Mouse (Mus musculus): ENCODE data around the gene Vcan. TPM values are rescaled to one million over a fixed set of nuclear protein-coding genes. Genes with fewer than 3 reads are reported as not detected.

The Vcan gene
- polyA plus RNA-seq, 1 experiment: 2.7 TPM

DNA sequence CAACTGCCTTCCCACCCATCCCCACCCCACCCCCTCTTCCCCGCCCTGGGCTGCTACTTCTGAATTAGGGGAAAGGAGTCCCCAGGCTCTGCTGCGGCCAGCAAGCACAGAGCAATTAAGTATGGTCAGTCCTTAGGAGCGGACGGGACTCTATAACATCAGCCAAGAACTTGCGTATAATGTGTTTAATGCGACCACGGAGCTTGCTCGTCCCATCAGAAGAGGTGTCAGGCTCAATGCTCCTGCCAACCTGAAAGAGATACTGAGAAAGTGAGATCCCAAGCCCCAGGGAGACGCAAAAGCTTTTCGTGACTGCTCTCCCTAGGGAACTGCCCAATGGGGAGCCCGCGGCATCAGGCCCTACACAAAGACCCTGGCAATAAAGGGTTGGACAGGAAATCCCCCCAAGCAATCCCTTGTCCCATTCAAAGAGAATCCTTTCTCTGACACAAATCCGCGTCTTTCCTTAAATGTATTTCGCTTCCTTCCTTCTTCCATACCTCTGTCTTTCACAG lies 434 bp upstream of the Vcan start:
- Histone ChIP-seq H3K27ac (ENCODE audit: control insufficient read depth, insufficient read depth, low read length) (no peak overlapping the region), H3K4me3 (ENCODE audit: control insufficient read depth, insufficient read depth, low read length) (no peak overlapping the region), H3K27me3 (ENCODE audit: control insufficient read depth, insufficient read depth, low read length) (peaks cover 13% of the 10 kb centered on the region), H3K36me3 (ENCODE audit: control insufficient read depth, insufficient read depth, low read length) (no peaks in the 10 kb centered on the region), H3K4me1 (replicated peaks; ENCODE audit: control insufficient read depth, insufficient read depth, low read length) (peaks cover 14% of the 10 kb centered on the region)
- DNase-seq: no peak
- 16% methylated on average over 15 of the region's 15 CpGs for WGBS
- TF ChIP-seq CTCF (IDR thresholded peaks at IDR 0.05; ENCODE audit: borderline replicate concordance, control insufficient read depth, extremely low read depth, insufficient read depth, low read length, poor library complexity) (no peak), POLR2A (IDR thresholded peaks at IDR 0.05; ENCODE audit: control insufficient read depth, extremely low read depth, insufficient read depth, low read length, poor library complexity) (no peak)

- H3K27me3 ChIP-seq (ENCODE audit: control insufficient read depth, insufficient read depth, low read length): peaks cover 13% of the 10 kb centered on the region
- H3K4me1 ChIP-seq (replicated peaks; ENCODE audit: control insufficient read depth, insufficient read depth, low read length): peaks cover 14% of the 10 kb centered on the region
- peak; percentile 1 for DNase-seq
- WGBS: 6% methylated on average over 14 of the region's 14 CpGs
- no peak for TF ChIP-seq CTCF (IDR thresholded peaks at IDR 0.05; ENCODE audit: borderline replicate concordance, control insufficient read depth, extremely low read depth, insufficient read depth, low read length, poor library complexity)
- TF ChIP-seq POLR2A (IDR thresholded peaks at IDR 0.05; ENCODE audit: control insufficient read depth, extremely low read depth, insufficient read depth, low read length, poor library complexity): no peak
- no peak overlapping the region for H3K4me3 ChIP-seq (ENCODE audit: control insufficient read depth, insufficient read depth, low read length)
- H3K27ac ChIP-seq (ENCODE audit: control insufficient read depth, insufficient read depth, low read length): no peak overlapping the region
- no peaks in the 10 kb centered on the region for H3K36me3 ChIP-seq (ENCODE audit: control insufficient read depth, insufficient read depth, low read length)
Measured at GRCm38 (mm10) chr13:89741116-89741551, 1.2 kb downstream of the Vcan start.

DNA sequence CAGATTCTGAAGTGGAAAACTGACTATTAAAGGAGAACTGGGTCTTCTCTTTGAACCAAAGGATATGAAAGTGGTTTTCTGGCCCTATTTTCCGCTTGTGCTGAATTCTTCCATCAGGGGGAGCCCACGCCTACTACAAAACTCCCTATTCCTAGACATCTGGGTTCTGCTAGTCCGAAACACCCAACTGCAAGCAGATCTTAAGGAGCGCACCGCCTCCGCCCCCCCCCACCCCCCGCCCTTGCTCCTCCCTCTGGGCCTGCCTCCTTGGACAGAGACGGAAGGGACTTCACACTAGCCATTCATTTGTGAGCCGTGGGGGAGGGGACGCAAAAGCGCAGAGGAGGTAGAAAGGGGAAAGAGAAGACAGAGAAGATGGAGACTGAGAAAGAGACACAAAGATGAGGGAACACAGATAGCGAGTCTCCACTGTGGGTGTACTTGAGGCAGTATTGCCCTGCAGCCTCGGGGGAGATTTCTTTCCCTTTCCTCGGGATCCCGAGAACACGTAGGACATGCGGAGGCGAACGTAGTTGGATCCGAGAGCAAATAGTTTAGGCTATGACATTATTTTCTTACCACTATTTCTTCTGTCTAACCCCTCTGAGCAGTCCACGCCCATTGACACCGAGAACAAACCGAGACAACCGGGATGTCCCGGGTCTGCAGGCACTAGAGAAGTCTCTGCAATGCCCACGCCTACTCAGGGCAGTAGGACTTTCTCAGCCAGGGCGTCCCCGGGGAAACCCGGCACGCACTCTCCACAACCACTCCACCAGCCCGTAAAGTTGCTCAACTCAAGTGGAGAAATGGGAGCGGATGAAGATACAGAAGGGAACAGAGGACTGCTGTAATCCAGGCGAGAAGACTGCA lies 1.8 kb downstream of the Vcan start:
- Histone ChIP-seq H3K4me3 (ENCODE audit: control insufficient read depth, insufficient read depth, low read length) (peak overlapping the region; percentile 70), H3K4me1 (replicated peaks; ENCODE audit: control insufficient read depth, insufficient read depth, low read length) (peaks cover 14% of the 10 kb centered on the region), H3K36me3 (ENCODE audit: control insufficient read depth, insufficient read depth, low read length) (no peaks in the 10 kb centered on the region), H3K27ac (ENCODE audit: control insufficient read depth, insufficient read depth, low read length) (no peak overlapping the region), H3K27me3 (ENCODE audit: control insufficient read depth, insufficient read depth, low read length) (peaks cover 13% of the 10 kb centered on the region)
- WGBS: under 1% methylated on average over 33 of the region's 33 CpGs
- peak; percentile 31 for DNase-seq
- TF ChIP-seq CTCF (IDR thresholded peaks at IDR 0.05; ENCODE audit: borderline replicate concordance, control insufficient read depth, extremely low read depth, insufficient read depth, low read length, poor library complexity) (no peak), POLR2A (IDR thresholded peaks at IDR 0.05; ENCODE audit: control insufficient read depth, extremely low read depth, insufficient read depth, low read length, poor library complexity) (no peak)

GRCm38 (mm10) chr13:89739696-89740242 lies 2.5 kb downstream of the Vcan start:
- H3K36me3 ChIP-seq (ENCODE audit: control insufficient read depth, insufficient read depth, low read length): no peaks in the 10 kb centered on the region
- DNase-seq: no peak
- no peak overlapping the region for H3K27ac ChIP-seq (ENCODE audit: control insufficient read depth, insufficient read depth, low read length)
- 1% methylated on average over 24 of the region's 24 CpGs for WGBS
- peaks cover 13% of the 10 kb centered on the region for H3K27me3 ChIP-seq (ENCODE audit: control insufficient read depth, insufficient read depth, low read length)
- peak overlapping the region; percentile 70 for H3K4me3 ChIP-seq (ENCODE audit: control insufficient read depth, insufficient read depth, low read length)
- TF ChIP-seq CTCF (IDR thresholded peaks at IDR 0.05; ENCODE audit: borderline replicate concordance, control insufficient read depth, extremely low read depth, insufficient read depth, low read length, poor library complexity): no peak
- TF ChIP-seq POLR2A (IDR thresholded peaks at IDR 0.05; ENCODE audit: control insufficient read depth, extremely low read depth, insufficient read depth, low read length, poor library complexity): no peak
- peaks cover 14% of the 10 kb centered on the region for H3K4me1 ChIP-seq (replicated peaks; ENCODE audit: control insufficient read depth, insufficient read depth, low read length)

DNA sequence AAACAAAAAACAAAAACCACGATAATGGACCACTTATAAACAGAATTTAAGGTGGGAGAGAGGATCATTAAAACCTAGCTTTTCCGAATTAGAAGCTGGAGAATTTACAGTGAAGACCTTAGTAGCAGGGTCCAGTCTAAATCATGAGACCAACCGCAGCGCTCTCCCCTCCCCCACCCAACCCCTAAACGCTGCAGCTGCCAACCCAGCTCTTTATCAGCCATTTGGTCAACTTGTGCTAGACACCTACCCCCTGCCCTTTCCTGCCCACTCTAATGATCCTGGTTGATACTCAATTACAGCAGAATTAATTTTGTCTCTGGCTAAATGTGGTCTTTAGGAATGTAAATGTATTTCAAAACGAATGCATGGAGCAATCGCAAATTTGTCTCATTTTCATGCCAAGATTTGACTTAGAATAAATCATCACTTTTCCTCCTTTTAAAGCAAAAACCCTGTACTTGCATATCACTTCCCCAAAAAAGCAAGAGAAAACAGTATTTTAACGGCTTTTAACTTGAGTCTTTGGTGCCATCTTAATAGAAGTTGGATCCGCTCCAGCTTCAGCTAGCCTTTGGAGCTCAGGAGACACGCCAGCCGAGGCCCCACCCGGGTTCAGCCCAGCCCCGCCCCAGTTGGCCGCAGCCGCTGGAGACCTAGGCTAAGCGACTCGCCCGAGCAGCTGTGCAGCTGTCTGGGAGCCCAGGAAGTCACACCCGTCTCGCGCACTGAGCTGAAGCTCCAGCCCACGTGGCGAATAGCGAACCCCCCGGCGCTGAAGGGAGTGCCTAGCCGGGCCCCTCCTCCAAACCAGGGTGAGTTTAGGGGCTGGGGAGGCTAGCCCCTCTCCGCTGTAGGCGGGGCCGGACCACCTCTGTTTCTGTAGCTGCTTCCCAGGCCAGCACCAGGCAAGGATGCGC lies 3.3 kb downstream of the Vcan start:
- Histone ChIP-seq H3K4me1 (replicated peaks; ENCODE audit: control insufficient read depth, insufficient read depth, low read length) (peaks cover 14% of the 10 kb centered on the region), H3K27ac (ENCODE audit: control insufficient read depth, insufficient read depth, low read length) (no peak overlapping the region), H3K36me3 (ENCODE audit: control insufficient read depth, insufficient read depth, low read length) (no peaks in the 10 kb centered on the region), H3K4me3 (ENCODE audit: control insufficient read depth, insufficient read depth, low read length) (peak overlapping the region; percentile 70), H3K27me3 (ENCODE audit: control insufficient read depth, insufficient read depth, low read length) (peaks cover 13% of the 10 kb centered on the region)
- 4% methylated on average over 31 of the region's 31 CpGs for WGBS
- no peak for TF ChIP-seq CTCF (IDR thresholded peaks at IDR 0.05; ENCODE audit: borderline replicate concordance, control insufficient read depth, extremely low read depth, insufficient read depth, low read length, poor library complexity)
- TF ChIP-seq POLR2A (IDR thresholded peaks at IDR 0.05; ENCODE audit: control insufficient read depth, extremely low read depth, insufficient read depth, low read length, poor library complexity): no peak
- peak; percentile 51 for DNase-seq

DNA sequence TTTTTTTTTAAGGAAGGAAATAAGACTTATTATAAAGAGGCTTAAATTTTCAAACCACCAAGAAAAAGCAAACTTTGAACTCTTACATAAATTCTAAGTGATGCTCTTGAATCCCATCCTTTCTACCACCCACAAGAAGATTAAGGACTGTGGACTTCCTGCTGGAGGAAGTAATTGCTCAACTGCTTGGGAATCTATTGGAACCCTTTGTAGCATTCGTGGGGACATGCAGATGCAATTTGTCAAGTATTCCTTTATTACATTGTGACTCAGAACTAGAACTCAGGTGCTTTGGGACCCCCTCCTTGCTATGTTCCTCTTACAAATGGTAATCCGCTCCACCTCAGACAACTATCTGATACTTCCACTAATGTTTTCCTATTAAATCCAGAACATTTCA lies 4.0 kb downstream of the Vcan start:
- WGBS: 61% methylated on average over 2 of the region's 2 CpGs
- H3K4me1 ChIP-seq (replicated peaks; ENCODE audit: control insufficient read depth, insufficient read depth, low read length): peaks cover 14% of the 10 kb centered on the region
- no peaks in the 10 kb centered on the region for H3K36me3 ChIP-seq (ENCODE audit: control insufficient read depth, insufficient read depth, low read length)
- no peak overlapping the region for H3K4me3 ChIP-seq (ENCODE audit: control insufficient read depth, insufficient read depth, low read length)
- peaks cover 13% of the 10 kb centered on the region for H3K27me3 ChIP-seq (ENCODE audit: control insufficient read depth, insufficient read depth, low read length)
- H3K27ac ChIP-seq (ENCODE audit: control insufficient read depth, insufficient read depth, low read length): no peak overlapping the region
- DNase-seq: no peak
- TF ChIP-seq CTCF (IDR thresholded peaks at IDR 0.05; ENCODE audit: borderline replicate concordance, control insufficient read depth, extremely low read depth, insufficient read depth, low read length, poor library complexity) (no peak), POLR2A (IDR thresholded peaks at IDR 0.05; ENCODE audit: control insufficient read depth, extremely low read depth, insufficient read depth, low read length, poor library complexity) (no peak)
